Mouse (Mus musculus): ENCODE measurements around the gene Olfr450.

Gene Olfr450

DNA sequence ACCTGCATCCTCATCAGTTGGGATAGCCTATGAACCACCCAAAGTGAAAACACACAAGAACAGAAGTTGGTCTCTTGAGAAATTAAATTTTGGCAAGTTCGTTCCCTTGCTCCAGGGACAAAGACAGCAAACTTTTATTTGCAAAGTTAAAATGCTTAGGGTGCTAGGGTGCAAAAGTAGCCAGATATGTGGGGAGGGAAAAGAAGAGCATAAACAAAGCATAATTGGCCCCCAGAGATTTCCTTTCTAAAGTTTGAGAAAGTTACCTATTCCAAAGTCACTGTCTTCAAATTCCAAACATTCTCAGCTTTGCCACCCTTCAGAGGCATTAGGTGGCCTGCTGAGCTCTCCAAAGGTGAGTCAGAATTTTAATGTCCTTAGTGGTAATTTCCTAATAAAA lies at the start of gene Olfr450:
TSS of gene Olfr450 (plus strand) at position 301 of the 400 bp plus-strand sequence.
- CTCF ChIA-PET = no interaction called here

DNA sequence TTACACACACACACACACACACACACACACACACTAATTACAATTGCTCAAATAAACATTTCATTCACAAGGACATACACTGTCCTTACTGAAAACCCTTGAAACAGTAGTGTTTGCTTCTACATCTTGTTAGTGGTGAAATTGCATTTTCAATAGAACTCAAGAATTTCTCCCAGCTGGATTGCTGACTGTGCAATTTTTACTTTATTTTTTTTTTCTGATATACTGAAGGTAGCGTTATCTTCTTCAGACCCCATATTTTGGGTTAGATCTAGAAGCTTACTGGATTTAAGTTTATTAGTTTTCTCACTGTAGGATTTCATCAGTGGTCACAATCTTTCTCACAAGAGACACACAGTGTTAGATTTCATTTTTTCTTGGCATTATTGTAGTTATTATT lies 34.7 kb upstream of the Olfr450 start:
- CTCF ChIA-PET = no interaction called here

DNA sequence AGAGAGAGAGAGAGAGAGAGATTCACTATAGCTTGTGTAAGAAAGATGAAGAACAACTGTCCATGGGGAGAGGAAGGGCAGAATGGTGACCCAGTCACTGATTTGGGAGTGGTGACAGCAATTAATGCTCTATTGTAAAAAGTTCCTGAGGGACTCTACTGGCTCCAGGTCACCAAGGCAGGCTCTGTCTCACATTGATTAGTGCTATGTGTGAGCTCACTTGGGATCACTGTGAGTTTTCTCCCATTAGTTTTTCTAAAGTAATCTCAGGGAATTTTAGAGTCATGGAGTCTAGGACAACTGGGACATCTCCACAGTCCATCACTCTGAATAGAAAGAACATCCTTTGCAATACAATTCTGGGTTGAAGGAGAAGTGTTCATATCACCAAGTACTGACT lies 26.9 kb upstream of the Olfr450 start, which contains the start of gene Olfr452:
TSS of gene Olfr452 (plus strand) at position 301 of the 400 bp plus-strand sequence.
- CTCF ChIA-PET = no interaction called here

DNA sequence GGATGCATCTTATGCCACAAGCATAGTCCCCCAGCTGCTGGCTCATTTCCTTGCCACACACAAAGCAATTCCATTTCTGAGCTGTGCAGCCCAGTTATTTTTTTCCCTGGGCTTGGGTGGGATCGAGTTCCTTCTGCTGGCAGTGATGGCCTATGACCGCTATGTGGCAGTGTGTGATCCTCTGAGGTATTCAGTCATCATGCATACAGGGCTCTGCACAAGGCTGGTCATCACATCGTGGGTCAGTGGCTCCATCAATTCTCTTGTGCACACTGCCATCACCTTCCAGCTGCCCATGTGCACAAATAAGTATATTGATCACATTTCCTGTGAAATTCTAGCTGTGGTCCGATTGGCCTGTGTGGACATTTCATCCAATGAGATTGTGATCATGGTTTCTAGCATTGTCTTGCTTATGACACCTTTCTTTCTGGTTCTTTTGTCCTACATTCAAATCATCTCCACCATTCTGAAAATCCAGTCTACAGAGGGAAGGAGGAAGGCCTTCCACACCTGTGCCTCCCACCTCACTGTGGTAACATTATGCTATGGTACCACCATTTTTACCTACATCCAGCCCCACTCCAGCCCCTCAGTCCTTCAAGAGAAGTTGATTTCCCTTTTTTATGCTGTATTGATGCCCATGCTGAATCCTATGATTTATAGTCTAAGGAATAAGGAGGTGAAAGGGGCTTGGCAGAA lies 21.3 kb upstream of the Olfr450 start:
- CTCF ChIA-PET = no interaction called here

DNA sequence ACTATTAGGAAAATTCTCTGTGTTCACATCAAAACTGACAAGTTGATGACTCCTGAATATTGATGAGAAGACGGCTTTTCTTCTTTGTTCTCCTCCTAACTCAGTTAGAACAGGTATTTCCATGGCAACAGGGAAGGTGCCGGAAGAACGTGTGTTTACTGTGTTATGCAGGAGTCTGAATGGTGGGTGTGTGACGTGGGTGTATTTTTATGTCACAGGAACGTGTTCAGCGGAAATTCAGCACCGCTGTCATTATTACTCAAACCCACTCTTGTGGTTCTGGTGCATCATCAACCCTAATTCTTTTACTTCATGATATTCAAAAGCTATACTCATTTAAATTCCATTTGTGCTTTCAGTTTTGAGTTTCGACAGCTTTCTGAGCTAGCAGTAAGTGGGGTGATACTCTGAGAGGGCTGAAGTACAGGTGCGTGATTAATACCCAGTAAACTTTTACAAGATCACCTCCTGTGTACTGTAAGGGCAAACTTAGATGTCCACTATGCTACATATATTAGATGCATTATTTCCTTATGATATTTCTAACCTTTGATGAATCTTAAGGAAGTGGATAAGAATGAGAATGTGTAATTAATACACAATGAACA lies 20.7 kb upstream of the Olfr450 start:
- CTCF ChIA-PET = no interaction called here

DNA sequence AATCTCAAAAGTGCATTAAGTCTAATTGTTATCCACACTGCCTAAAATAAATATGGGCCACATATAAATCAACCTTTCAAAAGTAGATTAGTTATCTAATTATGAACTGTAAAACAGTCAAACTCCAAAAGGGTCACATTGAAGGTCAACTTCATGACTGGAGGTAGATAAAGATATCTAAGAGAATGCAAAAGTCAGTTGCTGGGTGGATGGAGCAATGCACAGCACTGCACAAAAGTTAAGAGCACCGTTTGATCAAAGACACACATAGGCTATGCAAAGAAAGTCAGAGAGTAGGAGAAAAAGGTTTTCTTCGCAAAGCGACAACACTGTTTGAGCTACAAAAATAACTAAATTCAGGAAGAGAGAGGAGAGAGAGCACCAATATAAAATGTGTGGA lies 16.8 kb upstream of the Olfr450 start:
- CTCF ChIA-PET = no interaction called here

DNA sequence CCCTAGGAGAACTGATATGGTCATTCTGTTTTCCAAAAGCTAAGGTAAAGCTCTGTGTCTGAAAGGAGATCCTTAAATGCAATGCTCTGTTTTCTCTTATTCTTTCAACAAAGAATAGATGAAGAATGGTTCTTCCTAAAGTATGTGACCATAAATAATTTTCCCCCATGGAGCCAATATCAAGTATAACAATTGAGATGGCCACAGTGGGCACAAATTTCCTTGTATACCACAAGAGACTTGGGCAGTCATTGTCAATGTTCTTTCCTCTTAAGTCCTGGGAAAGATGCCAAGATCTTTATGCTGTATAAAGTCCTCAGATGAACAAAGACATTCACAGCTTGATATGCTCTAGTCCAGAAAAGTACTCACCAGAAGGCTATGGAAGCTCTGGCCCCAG lies 22.3 kb downstream of the Olfr450 start, which contains the start of gene Olfr449:
TSS of gene Olfr449 (plus strand) at position 301 of the 400 bp plus-strand sequence.
- CTCF ChIA-PET = no interaction called here

DNA sequence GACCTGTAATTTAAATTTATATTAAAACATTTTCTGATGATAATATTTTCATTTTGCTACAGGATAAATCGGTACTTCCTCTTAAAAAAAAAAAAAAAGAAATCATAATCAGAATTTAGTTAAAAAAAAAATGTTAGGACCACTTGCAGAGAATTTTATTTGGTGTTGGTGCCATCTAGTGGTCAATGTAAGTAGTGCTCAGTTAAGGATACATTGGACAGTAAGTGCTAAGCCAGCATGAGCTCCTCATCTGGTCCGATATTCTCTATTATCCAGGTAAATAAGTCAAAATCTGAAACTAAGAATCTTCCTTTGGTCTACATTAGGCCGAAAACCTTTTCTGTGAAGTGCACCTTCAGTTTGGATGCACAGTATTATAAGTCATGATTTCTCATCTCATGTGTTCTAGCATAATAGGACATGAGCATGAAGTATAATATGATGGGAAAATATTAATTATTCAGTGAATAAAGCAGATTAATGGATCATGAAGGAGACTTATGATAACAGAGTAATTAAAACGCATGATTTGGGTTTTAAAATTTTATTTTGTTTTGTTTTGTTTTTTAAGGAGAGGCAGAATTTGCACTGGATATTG lies 48.6 kb downstream of the Olfr450 start:
- CTCF ChIA-PET = interaction anchor here (0.7 kb wide), 4 partner anchors 615 to 1612 kb away, joined by 3 to 11 read pairs (median 5); partner anchors contain the start of gene Gstk1
